Mouse (Mus musculus): ENCODE results near the gene Nr2c2.
"Not testable (repeated sequence)": the region's sequence is repeated elsewhere in the genome, so short reads cannot be mapped to it uniquely, and the experiment has no call there.

The Nr2c2 gene

GRCm38 (mm10) chr6:92091130-92091591 is at the start of gene Nr2c2:
Gene Nr2c2, plus strand, starts transcription at chr6:92091390.
- peak; percentile 88 for DNase-seq (ENCODE audit: low spot score)

GRCm38 (mm10) chr6:92042055-92042454 is 49.1 kb upstream of the Nr2c2 start:
- DNase-seq (ENCODE audit: low spot score): no peak

- DNase-seq (ENCODE audit: low spot score): no peak
Observed at GRCm38 (mm10) chr6:92042850-92043249, 48.3 kb upstream of the Nr2c2 start.

GRCm38 (mm10) chr6:92057768-92058167 is 33.4 kb upstream of the Nr2c2 start:
- no peak for DNase-seq (ENCODE audit: low spot score)

- peak; percentile 25 for DNase-seq (ENCODE audit: low spot score)
Observed at GRCm38 (mm10) chr6:92061725-92062124, 29.5 kb upstream of the Nr2c2 start.

- no peak for DNase-seq (ENCODE audit: low spot score)
Observed at GRCm38 (mm10) chr6:92063452-92063851, 27.7 kb upstream of the Nr2c2 start.

GRCm38 (mm10) chr6:92064101-92064500 is 27.1 kb upstream of the Nr2c2 start:
- DNase-seq (ENCODE audit: low spot score): no peak

- no peak for DNase-seq (ENCODE audit: low spot score)
Observed at GRCm38 (mm10) chr6:92065721-92066496, 25.3 kb upstream of the Nr2c2 start.

- DNase-seq (ENCODE audit: low spot score): peak; percentile 49
Observed at GRCm38 (mm10) chr6:92067146-92067790, 23.9 kb upstream of the Nr2c2 start.

- no peak for DNase-seq (ENCODE audit: low spot score)
Observed at GRCm38 (mm10) chr6:92071121-92071839, 19.9 kb upstream of the Nr2c2 start.

- DNase-seq (ENCODE audit: low spot score): no peak
Observed at GRCm38 (mm10) chr6:92080730-92081129, 10.5 kb upstream of the Nr2c2 start.

- no peak for DNase-seq (ENCODE audit: low spot score)
Observed at GRCm38 (mm10) chr6:92082756-92083155, 8.4 kb upstream of the Nr2c2 start.

GRCm38 (mm10) chr6:92084932-92085331 is 6.3 kb upstream of the Nr2c2 start:
- DNase-seq (ENCODE audit: low spot score): no peak

GRCm38 (mm10) chr6:92089141-92089540 is 2.0 kb upstream of the Nr2c2 start:
- DNase-seq (ENCODE audit: low spot score): not testable (repeated sequence)

- DNase-seq (ENCODE audit: low spot score): peak; percentile 60
Observed at GRCm38 (mm10) chr6:92089982-92090381, 1.2 kb upstream of the Nr2c2 start.

- no peak for DNase-seq (ENCODE audit: low spot score)
Observed at GRCm38 (mm10) chr6:92090497-92090896, 693 bp upstream of the Nr2c2 start.

GRCm38 (mm10) chr6:92091767-92092489 is 738 bp downstream of the Nr2c2 start:
- DNase-seq (ENCODE audit: low spot score): peak; percentile 100

GRCm38 (mm10) chr6:92092737-92093136 is 1.5 kb downstream of the Nr2c2 start:
- DNase-seq (ENCODE audit: low spot score): no peak

GRCm38 (mm10) chr6:92093869-92094268 is 2.7 kb downstream of the Nr2c2 start:
- DNase-seq (ENCODE audit: low spot score): no peak

- no peak for DNase-seq (ENCODE audit: low spot score)
Observed at GRCm38 (mm10) chr6:92100679-92101360, 9.6 kb downstream of the Nr2c2 start.

- DNase-seq (ENCODE audit: low spot score): no peak
Observed at GRCm38 (mm10) chr6:92124547-92124946, 33.4 kb downstream of the Nr2c2 start.
